ENCODE assay signal across 9 mouse cellular contexts in genomic region chr13:99458658-99459386, GRCm38 (mm10). TPM values are rescaled to one million over a fixed set of nuclear protein-coding genes. Genes with fewer than 3 reads are reported as not detected.
DNase-seq lines count a peak whose midpoint lies in the region; ATAC-seq and TF ChIP-seq lines count a peak whose summit lies in the region.
"Had no signal": no experiment of that assay in that cellular context is flagged by ENCODE, and none has a peak within 500 bp of the region (broad histone marks: within the 10 kb centered on the region; RNA-seq: fewer than 3 reads in every experiment).

No protein-coding gene starts in this region.

- no peak for TF ChIP-seq CTCF in kidney, postnatal 0 days (IDR thresholded peaks at IDR 0.05; ENCODE audit: low read depth)
- TF ChIP-seq CTCF in liver, postnatal 0 days (IDR thresholded peaks at IDR 0.05; ENCODE audit: low read depth): no peak

- no peaks in the 10 kb centered on the region for H3K36me3 ChIP-seq in kidney, postnatal 0 days (ENCODE audit: insufficient read depth, low read length)
- H3K36me3 ChIP-seq in embryonic facial prominence, embryonic 14.5 days (ENCODE audit: control insufficient read depth, insufficient read depth, low read length): 0 out of 2 replicates have a peak, but pooled peaks cover 6% of the 10 kb centered on the region
- H3K36me3 ChIP-seq in midbrain, embryonic 13.5 days: peaks cover 30% of the 10 kb centered on the region
- no peaks in the 10 kb centered on the region for H3K36me3 ChIP-seq in liver, postnatal 0 days (replicated peaks; ENCODE audit: insufficient read depth, low read length)

- no peak overlapping the region for H3K27ac ChIP-seq in kidney, postnatal 0 days
- H3K27ac ChIP-seq in embryonic facial prominence, embryonic 14.5 days (replicated peaks; ENCODE audit: low read depth, low read length): peak overlapping the region; percentile 54; the same call in 1 of the 2 replicates
- H3K27ac ChIP-seq in midbrain, embryonic 13.5 days: peak overlapping the region; percentile 79
- H3K27ac ChIP-seq in liver, postnatal 0 days (ENCODE audit: low read depth): no peak overlapping the region
- H3K27ac ChIP-seq: limb, embryonic 13.5 days had no signal

- no peaks in the 10 kb centered on the region for H3K9me3 ChIP-seq in kidney, postnatal 0 days (replicated peaks; ENCODE audit: low read length)
- H3K9me3 ChIP-seq in embryonic facial prominence, embryonic 14.5 days (ENCODE audit: control insufficient read depth, low read length): no peaks in the 10 kb centered on the region
- no peaks in the 10 kb centered on the region for H3K9me3 ChIP-seq in midbrain, embryonic 13.5 days
- H3K9me3 ChIP-seq in liver, postnatal 0 days (ENCODE audit: low read length): 0 out of 2 replicates have a peak, but pooled peaks cover 3% of the 10 kb centered on the region
- H3K9me3 ChIP-seq: limb, embryonic 13.5 days had no signal

- TF ChIP-seq EP300 in liver, postnatal 0 days (IDR thresholded peaks at IDR 0.05; ENCODE audit: low read depth): no peak

- H3K4me1 ChIP-seq in kidney, postnatal 0 days (replicated peaks; ENCODE audit: insufficient read depth, low read length): no peaks in the 10 kb centered on the region
- H3K4me1 ChIP-seq in embryonic facial prominence, embryonic 14.5 days (ENCODE audit: control insufficient read depth, insufficient read depth, low read length): peaks cover 8% of the 10 kb centered on the region; the same call in 1 of the 2 replicates
- H3K4me1 ChIP-seq in midbrain, embryonic 13.5 days (replicated peaks): peaks cover 56% of the 10 kb centered on the region
- H3K4me1 ChIP-seq in liver, postnatal 0 days (ENCODE audit: insufficient read depth): no peaks in the 10 kb centered on the region

- no peak overlapping the region for H3K4me2 ChIP-seq in kidney, postnatal 0 days (ENCODE audit: low read length)
- H3K4me2 ChIP-seq in embryonic facial prominence, embryonic 14.5 days (ENCODE audit: low read depth, low read length): no peak overlapping the region
- H3K4me2 ChIP-seq in midbrain, embryonic 13.5 days (replicated peaks): no peak overlapping the region
- no peak overlapping the region for H3K4me2 ChIP-seq in liver, postnatal 0 days (ENCODE audit: low read depth, low read length)
- H3K4me2 ChIP-seq: limb, embryonic 13.5 days had no signal

- H3K9ac ChIP-seq in kidney, postnatal 0 days (ENCODE audit: low read depth, low read length): no peak overlapping the region
- no peak overlapping the region for H3K9ac ChIP-seq in embryonic facial prominence, embryonic 14.5 days (ENCODE audit: low read depth, low read length)
- H3K9ac ChIP-seq in midbrain, embryonic 13.5 days (replicated peaks): no peak overlapping the region
- no peak overlapping the region for H3K9ac ChIP-seq in liver, postnatal 0 days (replicated peaks)
- H3K9ac ChIP-seq: limb, embryonic 13.5 days had no signal

- no peaks in the 10 kb centered on the region for H3K27me3 ChIP-seq in kidney, postnatal 0 days (ENCODE audit: insufficient read depth, low read length)
- no peaks in the 10 kb centered on the region for H3K27me3 ChIP-seq in embryonic facial prominence, embryonic 14.5 days (replicated peaks; ENCODE audit: control insufficient read depth, insufficient read depth, low read length)
- H3K27me3 ChIP-seq in midbrain, embryonic 13.5 days: no peaks in the 10 kb centered on the region
- no peaks in the 10 kb centered on the region for H3K27me3 ChIP-seq in liver, postnatal 0 days (ENCODE audit: insufficient read depth, low read length)
- H3K27me3 ChIP-seq: limb, embryonic 13.5 days had no signal

- peak; percentile 18 for DNase-seq in kidney, postnatal 0 days (ENCODE audit: low spot score)
- DNase-seq in kidney, adult 11 months: no peak
- DNase-seq in brain, embryonic 18.5 days (ENCODE audit: low read depth, low spot score): peak; percentile 55
- peak; percentile 91 for DNase-seq in embryonic facial prominence, embryonic 14.5 days (ENCODE audit: low spot score)
- DNase-seq in T-cell, adult 2 months (ENCODE audit: low spot score): no peak
- no peak for DNase-seq in liver, postnatal 0 days
- no peak for DNase-seq in spleen, postnatal 10 days (ENCODE audit: low spot score in 2 of 2)

- no peak for ATAC-seq in kidney, postnatal 0 days (replicated peaks; ENCODE audit: low FRiP score, low read depth)
- ATAC-seq in embryonic facial prominence, embryonic 14.5 days (ENCODE audit: low read depth): peak; percentile 87
- peak; percentile 84 for ATAC-seq in midbrain, embryonic 13.5 days
- ATAC-seq in liver, postnatal 0 days: no peak

- H3K4me3 ChIP-seq in kidney, postnatal 0 days (replicated peaks; ENCODE audit: low read depth, low read length): no peak overlapping the region
- H3K4me3 ChIP-seq in embryonic facial prominence, embryonic 14.5 days (ENCODE audit: low read depth, low read length): no peak overlapping the region
- no peak overlapping the region for H3K4me3 ChIP-seq in midbrain, embryonic 13.5 days (replicated peaks)
- no peak overlapping the region for H3K4me3 ChIP-seq in liver, postnatal 0 days (ENCODE audit: low read depth, low read length)
- H3K4me3 ChIP-seq: limb, embryonic 13.5 days had no signal

- 66% methylated on average over 12 of the region's 12 CpGs for WGBS in kidney, postnatal 0 days
- 58% methylated on average over 12 of the region's 12 CpGs for WGBS in embryonic facial prominence, embryonic 14.5 days
- 71% methylated on average over 12 of the region's 12 CpGs for WGBS in midbrain, embryonic 13.5 days
- WGBS in liver, postnatal 0 days (ENCODE audit: insufficient replicate concordance): 78% methylated on average over 12 of the region's 12 CpGs

RNA-seq across cellular contexts. Expression of gene Map1b, which starts 57.5 kb away (rescaled TPM):
- polyA plus RNA-seq in kidney, postnatal 0 days (2015; fragmentation: Nextera tagmentation; extraction: Ambion mirVana): 23.4 and 27.8 TPM in 2 replicates
- polyA plus RNA-seq in embryonic facial prominence, embryonic 14.5 days (2014; fragmentation: Nextera tagmentation; extraction: Ambion mirVana): 203 and 242 TPM in 2 replicates
- polyA plus RNA-seq in midbrain, embryonic 13.5 days (2015; fragmentation: Nextera tagmentation; extraction: Ambion mirVana): 2,051 and 2,103 TPM in 2 replicates
- polyA plus RNA-seq in liver, postnatal 0 days (2015; fragmentation: Nextera tagmentation; extraction: Ambion mirVana): 1.2 and 1.3 TPM in 2 replicates

Comparison
In these comparisons a context has a peak if more than half of its experiments do, and no peak if none do; other contexts are left out.
1. DNase-seq: peak in kidney, postnatal 0 days (single experiment), brain, embryonic 18.5 days (single experiment) and embryonic facial prominence, embryonic 14.5 days (single experiment); none in kidney, adult 11 months (single experiment), T-cell, adult 2 months (single experiment), liver, postnatal 0 days (single experiment) and spleen, postnatal 10 days (0 of 2).
2. ATAC-seq: peak in embryonic facial prominence, embryonic 14.5 days (single experiment) and midbrain, embryonic 13.5 days (single experiment); none in kidney, postnatal 0 days (single experiment) and liver, postnatal 0 days (single experiment).
3. H3K27ac ChIP-seq: peak in embryonic facial prominence, embryonic 14.5 days (single experiment) and midbrain, embryonic 13.5 days (single experiment); none in kidney, postnatal 0 days (single experiment) and liver, postnatal 0 days (single experiment).
4. RNA of gene Map1b, which starts 57.5 kb away (polyA plus RNA-seq): 2,051 to 2,103 TPM in midbrain, embryonic 13.5 days, 203 to 242 TPM in embryonic facial prominence, embryonic 14.5 days and 23.4 to 27.8 TPM in kidney, postnatal 0 days; 1.2 to 1.3 TPM in liver, postnatal 0 days; every median in the first group is over 10 times any median in the second.